Mouse (Mus musculus) intestine, embryonic 14.5 days (tissue): ENCODE data around the gene Pacsin1. TPM values are rescaled to one million over a fixed set of nuclear protein-coding genes. Genes with fewer than 3 reads are reported as not detected.
A peak's percentile ranks its signal among the peaks of the same experiment; 100 is the strongest.

Experiments
- ATAC-seq: fragments of 200-750 bp; cut with Nextera tagmentation; replicated peaks from 2 replicates; pipeline ENCODE4 v1.8.0; 2017; ENCODE audit warnings: low read depth, moderate number of reproducible peaks, moderate TSS enrichment, moderate library complexity; ENCODE audit not compliant: low FRiP score, low TSS enrichment
- DNase-seq: peaks from one replicate; pipeline ENCODE4 v3.0.0-alpha.2; 2018; ENCODE audit warnings: low spot score
- H3K27ac ChIP-seq: fragments of 300-500 bp; sonication (generic); 2 replicates; pipeline ENCODE4 v1.5.1; 2014; ENCODE audit warnings: low read depth, mild to moderate bottlenecking, control low read depth
- H3K27me3 ChIP-seq: fragments of 300-500 bp; sonication (generic); replicated peaks from 2 replicates; pipeline ENCODE4 v1.6.1; 2014; ENCODE audit warnings: low read length, control low read depth; ENCODE audit not compliant: control insufficient read depth, insufficient read depth
- H3K36me3 ChIP-seq: fragments of 300-500 bp; sonication (generic); 2 replicates; pipeline ENCODE4 v1.6.1; 2014; ENCODE audit warnings: low read length, control low read depth; ENCODE audit not compliant: control insufficient read depth, insufficient read depth
- H3K4me1 ChIP-seq: fragments of 300-500 bp; sonication (generic); replicated peaks from 2 replicates; pipeline ENCODE4 v1.6.1; 2014; ENCODE audit warnings: low read length, control low read depth, mixed read lengths; ENCODE audit not compliant: control insufficient read depth, insufficient read depth
- H3K4me2 ChIP-seq: fragments of 300-500 bp; sonication (generic); 2 replicates; pipeline ENCODE4 v1.6.1; 2014; ENCODE audit warnings: low read length
- H3K4me3 ChIP-seq: fragments of 300-500 bp; sonication (generic); 2 replicates; pipeline ENCODE4 v1.5.1; 2014; ENCODE audit warnings: low read depth, low read length, control low read depth, mixed read lengths
- H3K9ac ChIP-seq: fragments of 300-500 bp; sonication (generic); 2 replicates; pipeline ENCODE4 v1.6.1; 2014; ENCODE audit warnings: mild to moderate bottlenecking, low read length
- H3K9me3 ChIP-seq: fragments of 300-500 bp; sonication (generic); 2 replicates; pipeline ENCODE4 v1.6.1; 2016; ENCODE audit warnings: low read length, control low read depth; ENCODE audit not compliant: control insufficient read depth
- WGBS: fragments of 180-500 bp; shearing (Covaris S2); extraction: QIAGEN DNeasy Blood & Tissue Kit; methylation state at CpG from one replicate; pipeline ENCODE4 v1.1.7; 2014; 5-methylcytosine and 5-hydroxymethylcytosine counted together
- polyA plus RNA-seq: library from polyadenylated mRNA; unstranded; fragments of >200 nt; fragmentation: Nextera tagmentation; extraction: Ambion mirVana; gene quantifications from 2 replicates; pipeline ENCODE4 v1.2.1, GENCODE M21; 2014

Gene Pacsin1
- polyA plus RNA-seq, 1 experiment from 2014 or later = 1.5 TPM

GRCm38 (mm10) chr17:27656011-27656399 lies 696 bp downstream of the Pacsin1 start:
- H3K4me2 ChIP-seq = peak overlapping the region; percentile 76
- H3K4me1 ChIP-seq = peaks cover 6% of the 10 kb centered on the region; the same call in 1 of the 2 replicates
- peaks cover 38% of the 10 kb centered on the region for H3K27me3 ChIP-seq
- H3K4me3 ChIP-seq = peak overlapping the region; percentile 40
- no peaks in the 10 kb centered on the region for H3K36me3 ChIP-seq
- no peak overlapping the region for H3K27ac ChIP-seq
- no peak overlapping the region for H3K9ac ChIP-seq
- 0 out of 2 replicates have a peak, but pooled peaks have one; percentile 23 for ATAC-seq
- DNase-seq = no peak
- H3K9me3 ChIP-seq = no peaks in the 10 kb centered on the region
- WGBS = 8% methylated on average over 14 of the region's 14 CpGs

GRCm38 (mm10) chr17:27656414-27656813 lies 1.1 kb downstream of the Pacsin1 start:
- WGBS = 13% methylated on average over 5 of the region's 5 CpGs
- no peak for DNase-seq
- H3K27ac ChIP-seq = no peak overlapping the region
- no peak for ATAC-seq
- H3K4me3 ChIP-seq = no peak overlapping the region
- no peak overlapping the region for H3K4me2 ChIP-seq
- no peaks in the 10 kb centered on the region for H3K36me3 ChIP-seq
- H3K4me1 ChIP-seq = peaks cover 6% of the 10 kb centered on the region; the same call in 1 of the 2 replicates
- H3K9ac ChIP-seq = no peak overlapping the region
- H3K9me3 ChIP-seq = no peaks in the 10 kb centered on the region
- peaks cover 38% of the 10 kb centered on the region for H3K27me3 ChIP-seq

- H3K27me3 ChIP-seq = peaks cover 38% of the 10 kb centered on the region
- no peak overlapping the region for H3K4me3 ChIP-seq
- H3K27ac ChIP-seq = no peak overlapping the region
- H3K9ac ChIP-seq = no peak overlapping the region
- H3K36me3 ChIP-seq = no peaks in the 10 kb centered on the region
- H3K4me2 ChIP-seq = no peak overlapping the region
- peaks cover 6% of the 10 kb centered on the region; the same call in 1 of the 2 replicates for H3K4me1 ChIP-seq
- 72% methylated on average over 8 of the region's 8 CpGs for WGBS
- H3K9me3 ChIP-seq = no peaks in the 10 kb centered on the region
- DNase-seq = no peak
- ATAC-seq = no peak
These were observed 1.8 kb downstream of the Pacsin1 start for GRCm38 (mm10) chr17:27657123-27657522.

GRCm38 (mm10) chr17:27658767-27659166 lies 3.5 kb downstream of the Pacsin1 start:
- H3K4me1 ChIP-seq = peaks cover 6% of the 10 kb centered on the region; the same call in 1 of the 2 replicates
- no peak overlapping the region for H3K4me2 ChIP-seq
- ATAC-seq (no peak), DNase-seq (no peak)
- WGBS = 60% methylated on average over 7 of the region's 7 CpGs
- no peak overlapping the region for H3K9ac ChIP-seq
- no peak overlapping the region for H3K4me3 ChIP-seq
- H3K9me3 ChIP-seq = no peaks in the 10 kb centered on the region
- no peaks in the 10 kb centered on the region for H3K36me3 ChIP-seq
- no peak overlapping the region for H3K27ac ChIP-seq
- peaks cover 34% of the 10 kb centered on the region for H3K27me3 ChIP-seq

- Histone ChIP-seq H3K9me3 (no peaks in the 10 kb centered on the region), H3K4me3 (no peak overlapping the region), H3K27me3 (no peaks in the 10 kb centered on the region), H3K4me1 (no peaks in the 10 kb centered on the region), H3K36me3 (no peaks in the 10 kb centered on the region), H3K4me2 (no peak overlapping the region), H3K27ac (no peak overlapping the region), H3K9ac (no peak overlapping the region)
- DNase-seq = no peak
- WGBS = 78% methylated on average over 6 of the region's 6 CpGs
- no peak for ATAC-seq
These were observed 16.4 kb downstream of the Pacsin1 start for GRCm38 (mm10) chr17:27671720-27672119.

GRCm38 (mm10) chr17:27673945-27674344 lies 18.6 kb downstream of the Pacsin1 start:
- Histone ChIP-seq H3K4me2 (no peak overlapping the region), H3K9me3 (no peaks in the 10 kb centered on the region), H3K4me3 (no peak overlapping the region), H3K27ac (no peak overlapping the region), H3K27me3 (no peaks in the 10 kb centered on the region), H3K36me3 (no peaks in the 10 kb centered on the region), H3K4me1 (no peaks in the 10 kb centered on the region), H3K9ac (no peak overlapping the region)
- WGBS = 86% methylated on average over 7 of the region's 7 CpGs
- ATAC-seq (no peak), DNase-seq (no peak)

GRCm38 (mm10) chr17:27675453-27675852 lies 20.1 kb downstream of the Pacsin1 start:
- Histone ChIP-seq H3K27ac (no peak overlapping the region), H3K4me3 (no peak overlapping the region), H3K9ac (no peak overlapping the region), H3K27me3 (no peaks in the 10 kb centered on the region), H3K4me2 (no peak overlapping the region), H3K9me3 (no peaks in the 10 kb centered on the region), H3K36me3 (no peaks in the 10 kb centered on the region), H3K4me1 (no peaks in the 10 kb centered on the region)
- WGBS = 58% methylated on average over 9 of the region's 9 CpGs
- ATAC-seq (no peak), DNase-seq (no peak)

- no peak overlapping the region for H3K9ac ChIP-seq
- WGBS = 73% methylated on average over 7 of the region's 7 CpGs
- no peak overlapping the region for H3K4me2 ChIP-seq
- no peaks in the 10 kb centered on the region for H3K27me3 ChIP-seq
- H3K27ac ChIP-seq = no peak overlapping the region
- no peaks in the 10 kb centered on the region for H3K4me1 ChIP-seq
- H3K36me3 ChIP-seq = no peaks in the 10 kb centered on the region
- H3K4me3 ChIP-seq = no peak overlapping the region
- H3K9me3 ChIP-seq = no peaks in the 10 kb centered on the region
- DNase-seq (no peak), ATAC-seq (no peak)
These were observed 21.0 kb downstream of the Pacsin1 start for GRCm38 (mm10) chr17:27676270-27676669.

GRCm38 (mm10) chr17:27677756-27678155 lies 22.4 kb downstream of the Pacsin1 start:
- H3K9ac ChIP-seq = no peak overlapping the region
- no peaks in the 10 kb centered on the region for H3K27me3 ChIP-seq
- H3K4me2 ChIP-seq = no peak overlapping the region
- WGBS = 81% methylated on average over 5 of the region's 5 CpGs
- ATAC-seq (no peak), DNase-seq (no peak)
- no peak overlapping the region for H3K4me3 ChIP-seq
- H3K36me3 ChIP-seq = no peaks in the 10 kb centered on the region
- no peaks in the 10 kb centered on the region for H3K4me1 ChIP-seq
- no peaks in the 10 kb centered on the region for H3K9me3 ChIP-seq
- H3K27ac ChIP-seq = no peak overlapping the region
